Mouse (Mus musculus) heart, adult 2 months (tissue): Measurements from ENCODE around the gene Scd3.

Experiments used
- CTCF ChIP-seq: fragments of 200-600 bp; IDR thresholded peaks from 2 replicates; pipeline ENCODE4 v1.8.1; 2022; ENCODE audit warnings: antibody characterized with exemption, mild to moderate bottlenecking, moderate library complexity
- POLR2A ChIP-seq: fragments of 200-500 bp; IDR thresholded peaks from 2 replicates; pipeline ENCODE4 v1.6.1; 2011; ENCODE audit warnings: mild to moderate bottlenecking, low read depth, low read length, control low read depth; ENCODE audit not compliant: insufficient read depth

DNA sequence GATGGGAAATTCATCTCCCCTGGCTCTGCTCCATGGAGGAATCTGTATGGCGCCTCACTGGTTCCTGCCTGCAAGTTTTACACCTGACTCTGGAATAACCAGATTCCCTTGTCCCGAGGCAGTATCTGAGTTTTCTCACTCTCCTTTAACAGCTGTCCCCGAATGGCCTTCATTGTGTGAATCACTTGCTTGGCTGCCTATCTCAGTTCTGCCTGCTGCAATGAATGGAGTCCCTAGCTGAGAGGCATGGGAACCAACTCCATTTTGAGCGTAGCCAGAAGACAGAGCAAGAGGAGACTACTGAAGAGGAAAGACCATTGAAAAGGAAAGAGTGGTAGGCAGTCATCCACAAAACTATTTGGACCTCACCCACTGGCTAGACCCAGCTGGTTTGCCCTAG, 70.6 kb downstream of the Scd3 start:
- no peak for TF ChIP-seq POLR2A
- no peak for TF ChIP-seq CTCF
